Mouse (Mus musculus): ENCODE results near the gene Mrnip.

DNA sequence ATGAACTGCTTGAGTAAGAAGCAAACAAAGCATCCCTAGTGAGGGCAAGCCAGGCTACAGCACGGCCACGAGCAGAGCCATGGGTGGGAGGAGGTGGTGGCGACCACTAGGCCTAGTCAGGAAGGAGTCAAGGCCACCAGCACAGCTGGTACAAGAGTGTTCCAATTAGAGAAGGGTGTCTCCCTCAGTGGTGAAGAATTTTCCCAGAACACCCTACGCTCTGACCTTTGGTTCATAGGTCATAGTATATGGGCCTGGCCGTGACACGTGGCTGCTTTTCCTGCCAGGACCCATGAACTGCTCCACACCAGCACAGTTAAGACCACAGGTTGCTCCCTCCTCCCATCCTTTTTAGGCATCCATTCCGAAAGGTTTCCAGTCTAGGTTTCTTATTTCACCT lies 34.7 kb upstream of the Mrnip start:
- TF ChIP-seq CHD2 (IDR thresholded peaks at IDR 0.05; ENCODE audit: low read depth, low read length) (no peak), MAFK (IDR thresholded peaks at IDR 0.05; ENCODE audit: insufficient read depth, low read depth, low read length) (no peak)
